Mouse (Mus musculus): Measurements from ENCODE around the gene 1700123O20Rik. TPM values are rescaled to one million over a fixed set of nuclear protein-coding genes. Genes with fewer than 3 reads are reported as not detected.
A peak's percentile ranks its signal among the peaks of the same experiment; 100 is the strongest.

Gene 1700123O20Rik
- polyA plus RNA-seq, 1 experiment from 2014 or later, result 83.7 TPM

- H3K4me1 ChIP-seq (replicated peaks), result peaks cover 24% of the 10 kb centered on the region
- 0 out of 2 replicates have a peak overlapping the region, but pooled peaks have one; percentile 7 for H3K4me2 ChIP-seq (replicated peaks)
- peak overlapping the region; percentile 40; the same call in 1 of the 2 replicates for H3K27ac ChIP-seq
- H3K4me3 ChIP-seq (replicated peaks), result no peak overlapping the region
- H3K9me3 ChIP-seq, result no peaks in the 10 kb centered on the region
- H3K36me3 ChIP-seq, result peaks cover 49% of the 10 kb centered on the region
- ATAC-seq, result peak; percentile 46
- no peaks in the 10 kb centered on the region for H3K27me3 ChIP-seq (replicated peaks)
- 61% methylated on average over 23 of the region's 23 CpGs for WGBS
- H3K9ac ChIP-seq, result no peak overlapping the region
Measured at GRCm38 (mm10) chr14:54650621-54651454, 35.2 kb upstream of the 1700123O20Rik start.

DNA sequence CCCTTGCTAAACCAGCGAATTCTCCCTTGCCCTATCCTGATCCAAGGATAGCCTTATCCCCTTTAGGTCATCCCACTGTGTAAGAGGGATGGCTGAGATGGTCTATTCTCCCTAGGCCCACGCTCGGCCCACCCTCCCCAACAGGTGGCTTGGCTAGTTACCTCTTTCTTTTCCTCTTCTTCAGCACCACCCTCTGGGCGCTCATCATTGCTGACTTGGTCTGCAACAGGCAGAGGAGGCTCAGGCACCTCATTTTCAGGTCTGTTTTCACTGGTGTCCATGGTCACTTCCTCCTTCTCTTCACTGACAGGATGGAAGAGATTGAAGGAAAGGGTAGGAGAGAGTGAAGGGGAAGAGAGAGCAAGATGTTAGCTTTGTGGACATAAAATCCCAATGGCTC lies 34.5 kb upstream of the 1700123O20Rik start:
- WGBS, result 75% methylated on average over 4 of the region's 4 CpGs
- Histone ChIP-seq H3K9me3 (no peaks in the 10 kb centered on the region), H3K4me2 (replicated peaks) (0 out of 2 replicates have a peak overlapping the region, but pooled peaks have one; percentile 7), H3K4me3 (replicated peaks) (no peak overlapping the region), H3K27me3 (replicated peaks) (no peaks in the 10 kb centered on the region), H3K27ac (peak overlapping the region; percentile 40; the same call in 1 of the 2 replicates), H3K4me1 (replicated peaks) (peaks cover 24% of the 10 kb centered on the region), H3K9ac (no peak overlapping the region), H3K36me3 (peaks cover 50% of the 10 kb centered on the region)
- no peak for ATAC-seq

DNA sequence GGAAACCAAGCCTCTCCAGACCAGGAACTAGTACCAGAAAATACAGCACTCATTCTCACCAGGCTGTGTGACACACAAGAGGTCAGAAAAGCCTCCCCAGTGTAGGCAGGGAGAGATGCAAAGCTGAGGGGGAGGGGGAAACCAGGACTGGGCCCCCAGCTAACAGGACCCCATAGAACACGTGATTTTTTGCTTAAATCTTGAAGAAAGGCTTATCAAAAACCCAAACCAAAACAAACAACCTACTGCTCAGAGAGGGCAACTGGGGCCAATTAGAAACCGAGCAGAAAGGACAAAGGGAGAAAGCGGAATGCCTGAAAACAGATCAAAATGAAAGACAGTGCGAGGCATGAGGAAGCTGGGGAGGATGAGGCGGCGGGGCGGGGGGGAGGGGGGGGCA lies 33.2 kb upstream of the 1700123O20Rik start:
- WGBS, result 2% methylated on average over 7 of the region's 7 CpGs
- Histone ChIP-seq H3K4me2 (replicated peaks) (peak overlapping the region; percentile 62), H3K9ac (peak overlapping the region; percentile 65), H3K36me3 (peaks cover 48% of the 10 kb centered on the region), H3K9me3 (no peaks in the 10 kb centered on the region), H3K27ac (peak overlapping the region; percentile 77; the same call in 1 of the 2 replicates), H3K4me1 (replicated peaks) (peaks cover 24% of the 10 kb centered on the region), H3K27me3 (replicated peaks) (no peaks in the 10 kb centered on the region), H3K4me3 (replicated peaks) (peak overlapping the region; percentile 66)
- no peak for ATAC-seq

DNA sequence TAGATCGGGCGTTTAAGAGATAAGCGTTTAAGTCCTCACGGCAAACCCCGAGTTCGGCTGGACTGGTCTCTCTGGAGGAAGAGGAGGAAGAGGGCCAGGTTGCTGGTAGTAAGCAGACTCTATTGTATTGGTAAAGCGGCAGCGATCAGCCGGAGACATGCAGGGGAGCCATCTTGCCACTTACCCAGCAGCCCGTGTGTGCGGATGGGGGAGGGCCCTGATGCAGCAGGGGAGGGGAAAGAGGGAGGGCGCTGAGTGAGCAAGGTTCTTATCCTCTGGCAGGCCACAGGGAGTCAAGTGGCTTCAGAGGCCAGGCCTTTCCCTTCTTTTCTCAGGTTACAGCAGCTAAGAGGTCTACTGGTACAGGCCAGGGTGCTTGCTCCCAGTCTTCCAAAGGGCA lies 32.5 kb upstream of the 1700123O20Rik start:
- WGBS, result under 1% methylated on average over 12 of the region's 12 CpGs
- H3K36me3 ChIP-seq, result peaks cover 45% of the 10 kb centered on the region
- peak overlapping the region; percentile 77 for H3K27ac ChIP-seq
- H3K9ac ChIP-seq, result peak overlapping the region; percentile 65
- peaks cover 24% of the 10 kb centered on the region for H3K4me1 ChIP-seq (replicated peaks)
- H3K4me3 ChIP-seq (replicated peaks), result peak overlapping the region; percentile 66
- no peaks in the 10 kb centered on the region for H3K27me3 ChIP-seq (replicated peaks)
- ATAC-seq, result peak; percentile 91
- H3K4me2 ChIP-seq (replicated peaks), result peak overlapping the region; percentile 62
- no peaks in the 10 kb centered on the region for H3K9me3 ChIP-seq

GRCm38 (mm10) chr14:54660009-54660408 lies 26.0 kb upstream of the 1700123O20Rik start:
- no peak for ATAC-seq
- Histone ChIP-seq H3K9ac (no peak overlapping the region), H3K4me1 (replicated peaks) (no peaks in the 10 kb centered on the region), H3K27ac (no peak overlapping the region), H3K4me3 (replicated peaks) (no peak overlapping the region), H3K4me2 (replicated peaks) (no peak overlapping the region), H3K9me3 (no peaks in the 10 kb centered on the region), H3K27me3 (replicated peaks) (no peaks in the 10 kb centered on the region), H3K36me3 (peaks cover 62% of the 10 kb centered on the region)
- 88% methylated on average over 2 of the region's 2 CpGs for WGBS

GRCm38 (mm10) chr14:54664477-54665222 lies 21.4 kb upstream of the 1700123O20Rik start:
- Histone ChIP-seq H3K36me3 (peaks cover 57% of the 10 kb centered on the region), H3K27me3 (replicated peaks) (no peaks in the 10 kb centered on the region), H3K4me2 (replicated peaks) (no peak overlapping the region), H3K9ac (no peak overlapping the region), H3K9me3 (no peaks in the 10 kb centered on the region), H3K27ac (no peak overlapping the region), H3K4me3 (replicated peaks) (no peak overlapping the region), H3K4me1 (replicated peaks) (no peaks in the 10 kb centered on the region)
- 91% methylated on average over 10 of the region's 10 CpGs for WGBS
- no peak for ATAC-seq

GRCm38 (mm10) chr14:54669381-54669780 lies 16.6 kb upstream of the 1700123O20Rik start:
- Histone ChIP-seq H3K4me2 (replicated peaks) (no peak overlapping the region), H3K4me1 (replicated peaks) (no peaks in the 10 kb centered on the region), H3K4me3 (replicated peaks) (no peak overlapping the region), H3K27ac (no peak overlapping the region), H3K9me3 (no peaks in the 10 kb centered on the region), H3K27me3 (replicated peaks) (no peaks in the 10 kb centered on the region), H3K36me3 (peaks cover 30% of the 10 kb centered on the region), H3K9ac (no peak overlapping the region)
- WGBS, result 75% methylated on average over 4 of the region's 4 CpGs
- ATAC-seq, result no peak

DNA sequence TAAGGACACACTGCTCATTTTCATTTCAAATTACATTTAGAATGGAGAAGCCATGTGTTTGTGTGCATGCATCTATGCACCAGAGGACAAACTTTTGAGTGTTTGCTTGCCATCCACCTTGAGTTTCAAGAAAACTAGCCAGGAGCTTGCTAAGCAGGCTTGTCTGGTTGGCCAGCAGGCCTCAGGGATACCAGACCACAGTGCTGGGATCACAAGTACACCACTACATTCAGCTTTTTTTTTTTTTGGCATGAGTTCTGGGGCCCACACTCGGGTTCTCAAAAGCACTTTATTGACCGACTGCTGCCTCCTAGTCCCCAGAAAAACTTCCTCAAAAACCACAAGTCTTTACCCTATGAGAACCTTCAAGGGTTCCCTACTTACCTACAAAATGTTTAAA lies 11.7 kb upstream of the 1700123O20Rik start:
- H3K4me2 ChIP-seq (replicated peaks), result no peak overlapping the region
- H3K27me3 ChIP-seq (replicated peaks), result no peaks in the 10 kb centered on the region
- H3K4me3 ChIP-seq (replicated peaks), result no peak overlapping the region
- no peak for ATAC-seq
- no peaks in the 10 kb centered on the region for H3K9me3 ChIP-seq
- H3K36me3 ChIP-seq, result peaks cover 26% of the 10 kb centered on the region
- H3K4me1 ChIP-seq (replicated peaks), result no peaks in the 10 kb centered on the region
- 69% methylated on average over 2 of the region's 2 CpGs for WGBS
- H3K9ac ChIP-seq, result no peak overlapping the region
- H3K27ac ChIP-seq, result no peak overlapping the region

GRCm38 (mm10) chr14:54676290-54676689 lies 9.7 kb upstream of the 1700123O20Rik start:
- no peaks in the 10 kb centered on the region for H3K27me3 ChIP-seq (replicated peaks)
- no peak for ATAC-seq
- H3K27ac ChIP-seq, result no peak overlapping the region
- H3K9me3 ChIP-seq, result no peaks in the 10 kb centered on the region
- no peak overlapping the region for H3K4me2 ChIP-seq (replicated peaks)
- H3K36me3 ChIP-seq, result peaks cover 26% of the 10 kb centered on the region
- no peak overlapping the region for H3K4me3 ChIP-seq (replicated peaks)
- H3K4me1 ChIP-seq (replicated peaks), result no peaks in the 10 kb centered on the region
- H3K9ac ChIP-seq, result no peak overlapping the region
- WGBS, result 85% methylated on average over 5 of the region's 5 CpGs

DNA sequence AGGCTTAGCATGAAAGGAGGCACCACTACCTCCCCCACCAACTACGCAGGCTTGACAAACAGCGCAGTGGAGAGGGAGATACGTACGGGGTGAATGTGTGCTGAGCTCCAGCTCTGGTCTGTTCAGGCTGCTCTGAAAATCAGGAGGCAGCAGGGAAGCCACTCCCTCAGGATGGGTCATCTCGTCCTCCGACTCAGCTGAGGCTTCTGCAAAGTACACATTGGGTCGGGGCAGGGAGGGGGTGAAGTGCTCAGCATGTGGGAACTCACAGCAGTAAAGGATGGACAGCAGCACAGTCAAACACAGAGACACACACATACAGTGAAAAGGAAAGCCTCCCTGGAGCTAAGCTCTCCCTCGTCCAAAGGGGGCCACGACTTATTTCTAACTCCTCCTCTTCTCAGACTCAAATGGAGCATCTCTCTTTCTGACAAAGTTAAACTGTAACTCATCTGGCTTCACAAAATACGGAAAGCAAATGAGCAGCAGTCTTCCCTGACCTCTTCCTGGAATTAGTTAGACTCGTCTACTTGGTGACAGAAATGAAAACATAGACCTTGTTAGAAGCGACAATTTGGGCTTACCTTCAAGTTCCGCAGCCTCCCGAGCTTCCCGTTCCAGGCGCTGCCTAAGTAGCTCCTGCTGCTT lies 7.2 kb upstream of the 1700123O20Rik start:
- Histone ChIP-seq H3K36me3 (peaks cover 20% of the 10 kb centered on the region; the same call in 1 of the 2 replicates), H3K27me3 (replicated peaks) (no peaks in the 10 kb centered on the region), H3K4me1 (replicated peaks) (no peaks in the 10 kb centered on the region), H3K9me3 (no peaks in the 10 kb centered on the region), H3K9ac (no peak overlapping the region), H3K27ac (no peak overlapping the region), H3K4me3 (replicated peaks) (no peak overlapping the region), H3K4me2 (replicated peaks) (no peak overlapping the region)
- ATAC-seq, result no peak
- WGBS, result 79% methylated on average over 16 of the region's 16 CpGs

GRCm38 (mm10) chr14:54682396-54682795 lies 3.6 kb upstream of the 1700123O20Rik start:
- no peak for ATAC-seq
- Histone ChIP-seq H3K27me3 (replicated peaks) (no peaks in the 10 kb centered on the region), H3K4me3 (replicated peaks) (no peak overlapping the region), H3K9ac (no peak overlapping the region), H3K4me2 (replicated peaks) (no peak overlapping the region), H3K27ac (no peak overlapping the region), H3K4me1 (replicated peaks) (peaks cover 3% of the 10 kb centered on the region; the same call in 1 of the 2 replicates), H3K36me3 (peaks cover 8% of the 10 kb centered on the region; the same call in 1 of the 2 replicates), H3K9me3 (no peaks in the 10 kb centered on the region)
- 91% methylated on average over 3 of the region's 3 CpGs for WGBS

- WGBS, result 8% methylated on average over 8 of the region's 8 CpGs
- ATAC-seq, result no peak
- Histone ChIP-seq H3K9me3 (no peaks in the 10 kb centered on the region), H3K27me3 (replicated peaks) (no peaks in the 10 kb centered on the region), H3K4me2 (replicated peaks) (peak overlapping the region; percentile 72), H3K9ac (peak overlapping the region; percentile 96), H3K27ac (peak overlapping the region; percentile 97), H3K4me1 (replicated peaks) (peaks cover 9% of the 10 kb centered on the region; the same call in 1 of the 2 replicates), H3K36me3 (0 out of 2 replicates have a peak, but pooled peaks cover 4% of the 10 kb centered on the region), H3K4me3 (replicated peaks) (peak overlapping the region; percentile 82)
Measured at GRCm38 (mm10) chr14:54685471-54685870, 545 bp upstream of the 1700123O20Rik start.

Data from intestine, embryonic 15.5 days (tissue).